Mouse (Mus musculus) neutrophil, adult 65 days (primary cell): ENCODE data around the gene Ddx52. TPM values are rescaled to one million over a fixed set of nuclear protein-coding genes. Genes with fewer than 3 reads are reported as not detected.

Experiments
- total RNA-seq: library from RNA; stranded (reverse); gene quantifications from 2 replicates; pipeline ENCODE4 v1.2.4, GENCODE M21; 2023

The Ddx52 gene
- total RNA-seq = 25.2 and 26.1 TPM in 2 replicates

GRCm38 (mm10) chr11:83941950-83942840 is at the start of gene Ddx52:
Gene Ddx52, plus strand, starts transcription at chr11:83942062.

GRCm38 (mm10) chr11:83963991-83964921 is 22.4 kb downstream of the Ddx52 start, which contains the start of gene Synrg:
Gene Synrg, plus strand, starts transcription at chr11:83964428.

Other genes starting within 250 kb of the Ddx52 start
- gene Wfdc17, start 238.1 kb upstream of the Ddx52 start, total RNA-seq = 38.1 and 51.9 TPM in 2 replicates
- not detected in 2 replicates for gene Wfdc18, start 233.0 kb upstream of the Ddx52 start, total RNA-seq
- gene Wfdc21, start 195.1 kb upstream of the Ddx52 start, total RNA-seq = 677 and 813 TPM in 2 replicates
- 28.1 and 35.7 TPM in 2 replicates for gene Heatr6, start 188.4 kb upstream of the Ddx52 start, total RNA-seq
- not detected in 2 replicates for gene Hnf1b, start 92.0 kb upstream of the Ddx52 start, total RNA-seq
- 36.6 and 45.6 TPM in 2 replicates for gene Synrg, start 22.4 kb downstream of the Ddx52 start, total RNA-seq
- gene Dusp14, start 127.2 kb downstream of the Ddx52 start, total RNA-seq = 0.32 TPM in 1 of 2 replicates, not detected in the other
- gene Tada2a, start 187.5 kb downstream of the Ddx52 start, total RNA-seq = 3.1 and 3.7 TPM in 2 replicates
- gene Acaca, start 187.6 kb downstream of the Ddx52 start, total RNA-seq = 15.8 and 19.6 TPM in 2 replicates
- gene Gm11437, start 225.4 kb downstream of the Ddx52 start, total RNA-seq = not detected in 2 replicates